Mouse (Mus musculus) cerebral cortex, adult 2 months (tissue): ENCODE data around the gene Cldn20.

ENCODE experiments used
- WGBS: fragments of 180-500 bp; shearing (Covaris S2); methylation state at CpG from one replicate; pipeline ENCODE4 v1.1.7; 2018; 5-methylcytosine and 5-hydroxymethylcytosine counted together

Gene Cldn20

DNA sequence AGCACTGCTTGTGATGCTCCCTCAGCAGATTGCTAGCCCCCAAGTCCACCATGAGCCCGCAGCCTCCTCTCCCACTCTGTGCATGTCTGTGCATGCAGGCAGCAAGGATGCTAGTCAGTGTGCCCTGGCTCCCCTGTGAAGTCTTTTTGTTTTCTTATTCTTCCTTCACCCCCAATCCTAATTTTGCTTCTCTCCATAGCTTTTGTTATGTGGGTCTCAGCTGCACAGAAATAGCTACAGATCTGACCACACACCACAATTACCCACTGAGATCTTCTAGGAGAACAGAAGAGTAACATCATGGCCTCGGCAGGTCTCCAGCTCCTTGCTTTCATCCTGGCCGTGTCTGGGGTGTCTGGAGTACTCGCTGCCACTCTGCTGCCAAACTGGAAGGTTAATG lies at the start of gene Cldn20:
Gene Cldn20 (plus strand): TSS at position 301 of the 400 bp plus-strand sequence.
- 81% methylated on average over 4 of the region's 4 CpGs for WGBS

DNA sequence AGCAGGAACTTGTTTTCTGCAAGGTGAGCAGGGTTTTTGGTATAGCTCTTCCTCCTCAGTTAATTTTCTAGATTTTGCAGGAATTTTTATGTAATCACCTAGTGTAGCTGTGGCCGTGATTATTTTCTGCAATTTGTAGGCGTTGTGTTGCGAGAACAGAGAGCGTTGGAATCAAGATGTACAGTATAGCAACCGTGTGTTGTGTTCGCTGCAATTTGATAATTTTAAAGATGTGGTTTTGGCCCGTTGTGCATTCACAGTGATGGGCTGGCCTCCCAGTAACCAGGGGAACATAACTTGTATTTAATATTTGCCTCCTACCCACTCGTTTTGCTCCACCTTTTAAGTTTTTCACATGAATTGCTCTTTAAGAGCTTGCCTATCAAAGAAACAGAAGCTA lies 49.3 kb upstream of the Cldn20 start:
- 50% methylated on average over 8 of the region's 8 CpGs for WGBS

DNA sequence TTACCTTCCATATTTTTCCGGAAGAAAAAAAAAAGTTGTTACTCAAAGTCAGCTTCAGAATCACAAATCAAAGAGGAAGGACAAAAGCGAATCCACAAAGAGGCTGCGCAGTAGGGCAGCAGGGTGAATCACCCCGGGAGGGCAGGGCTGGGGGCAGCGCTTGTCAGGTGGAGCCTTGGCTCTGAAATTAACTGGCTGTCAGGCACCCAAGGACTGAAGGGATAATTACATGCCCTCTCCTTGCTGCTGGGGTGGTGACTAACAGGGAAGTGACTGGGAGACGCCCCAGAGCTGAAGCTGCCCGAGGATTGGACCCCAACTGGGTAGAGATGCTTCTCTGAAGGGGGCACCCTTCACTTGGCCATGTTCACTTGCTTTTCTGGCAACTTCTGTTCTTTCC lies 46.5 kb upstream of the Cldn20 start:
- 56% methylated on average over 7 of the region's 7 CpGs for WGBS

DNA sequence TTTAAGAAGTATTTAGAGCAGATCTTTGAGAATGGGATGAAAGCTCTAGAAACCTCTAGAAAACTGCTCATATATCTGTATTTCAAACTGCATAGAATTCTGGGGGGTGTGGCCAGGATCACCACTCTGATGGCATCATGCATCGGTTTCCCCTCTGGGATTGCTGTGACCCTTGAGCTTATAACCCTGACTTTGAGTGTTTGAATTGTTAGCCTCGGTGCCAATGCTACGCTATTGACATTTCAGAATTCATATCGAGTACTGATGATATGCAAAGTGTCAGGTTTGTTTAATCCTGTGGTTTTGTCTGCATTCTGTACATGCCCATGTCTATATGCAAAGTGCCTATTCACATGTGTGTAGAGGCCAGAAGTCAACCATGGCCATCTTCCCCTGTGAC lies 45.1 kb upstream of the Cldn20 start:
- WGBS: 76% methylated on average over 4 of the region's 4 CpGs

DNA sequence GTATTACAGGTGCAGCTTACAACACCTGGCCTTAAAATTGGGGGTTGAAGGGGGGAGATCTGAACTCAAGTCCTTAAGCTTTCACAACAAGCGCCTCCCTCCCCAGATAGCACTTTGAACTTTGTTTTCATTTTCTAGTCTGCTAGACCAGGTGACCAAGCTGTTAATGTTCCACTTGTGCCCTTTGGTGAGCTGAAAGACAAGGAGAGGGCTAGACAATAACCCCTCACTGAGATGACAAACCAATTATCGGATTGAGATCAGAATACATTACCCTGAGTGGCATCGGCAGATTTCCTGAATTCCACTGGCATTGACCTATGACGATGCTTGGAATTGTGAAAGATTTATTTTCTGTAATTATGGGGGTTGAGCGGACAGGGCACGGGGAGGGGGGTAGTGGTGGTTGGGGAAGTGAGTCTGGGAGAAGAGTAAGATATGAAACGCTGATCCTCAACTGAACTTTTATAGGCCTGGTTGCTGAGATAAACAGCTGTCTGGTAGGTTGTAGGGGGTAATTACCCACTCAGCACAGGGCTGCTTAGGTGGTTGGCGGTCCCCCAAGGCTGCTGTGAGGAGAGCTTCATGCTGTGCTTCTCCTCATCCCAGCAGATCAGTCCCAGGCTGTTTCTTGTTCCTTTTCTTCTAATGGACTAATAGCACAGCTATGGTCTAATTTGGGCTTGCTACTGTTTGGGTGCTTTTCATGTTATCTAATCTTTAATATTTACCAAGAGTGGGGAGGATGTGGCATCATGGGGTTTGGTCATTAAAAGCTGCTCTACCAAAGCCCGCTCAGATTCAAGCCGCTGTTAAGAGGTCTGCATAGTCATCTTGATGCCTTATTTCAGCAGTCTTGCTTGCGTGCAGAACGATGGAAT lies 44.4 kb upstream of the Cldn20 start:
- 46% methylated on average over 12 of the region's 12 CpGs for WGBS

DNA sequence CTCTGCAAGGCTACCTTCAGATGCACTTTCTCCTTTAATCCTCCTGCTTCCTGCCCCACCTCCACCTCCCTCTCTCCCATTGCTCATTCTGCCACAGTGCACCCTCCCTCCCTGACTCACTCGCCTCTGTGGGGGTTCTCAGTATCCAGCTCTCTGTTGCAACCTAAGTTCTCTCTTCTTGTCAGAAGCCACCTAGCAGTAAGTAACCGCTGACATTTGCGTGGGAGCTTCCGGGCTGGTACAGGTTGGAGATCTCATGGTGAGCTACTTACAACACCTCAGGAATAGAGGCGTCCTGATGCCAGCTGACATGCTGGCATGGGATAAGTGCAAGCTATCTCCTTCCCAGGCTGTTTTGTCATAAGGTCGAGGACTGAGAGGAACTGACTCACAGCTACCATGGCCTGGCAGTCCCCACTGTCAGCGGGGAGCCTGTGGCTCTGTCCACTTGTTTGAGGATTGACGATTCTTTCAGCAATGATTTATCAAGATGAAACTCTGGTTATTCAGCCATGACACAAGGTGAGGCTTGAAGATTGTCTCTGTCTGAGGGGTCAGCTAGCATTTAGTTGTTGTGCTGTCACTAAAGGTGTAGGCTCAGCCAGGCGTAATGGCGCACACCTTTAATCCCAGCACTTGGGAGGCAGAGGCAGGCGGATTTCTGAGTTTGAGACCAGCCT lies 42.0 kb upstream of the Cldn20 start:
- WGBS: 70% methylated on average over 11 of the region's 11 CpGs

DNA sequence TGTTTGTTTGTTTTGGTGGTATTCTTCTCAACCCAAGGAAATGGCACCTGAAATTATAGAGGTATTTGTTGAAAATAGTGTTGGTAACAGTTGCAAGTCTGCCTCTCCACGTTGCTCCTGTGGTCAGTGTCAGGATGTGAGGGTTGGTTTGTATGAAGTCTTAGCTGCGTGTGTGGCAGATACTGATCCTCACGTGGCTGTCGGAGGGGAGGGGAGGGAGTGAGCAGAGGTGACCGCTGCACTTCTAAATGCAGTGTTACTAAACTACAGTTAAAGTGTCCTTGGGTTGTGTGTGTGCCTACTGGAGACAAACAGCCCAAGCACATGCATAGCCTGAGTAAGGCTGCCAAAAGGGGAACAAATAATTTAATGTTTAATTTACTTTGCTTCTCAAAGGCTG lies 41.3 kb upstream of the Cldn20 start:
- WGBS: 58% methylated on average over 5 of the region's 5 CpGs

DNA sequence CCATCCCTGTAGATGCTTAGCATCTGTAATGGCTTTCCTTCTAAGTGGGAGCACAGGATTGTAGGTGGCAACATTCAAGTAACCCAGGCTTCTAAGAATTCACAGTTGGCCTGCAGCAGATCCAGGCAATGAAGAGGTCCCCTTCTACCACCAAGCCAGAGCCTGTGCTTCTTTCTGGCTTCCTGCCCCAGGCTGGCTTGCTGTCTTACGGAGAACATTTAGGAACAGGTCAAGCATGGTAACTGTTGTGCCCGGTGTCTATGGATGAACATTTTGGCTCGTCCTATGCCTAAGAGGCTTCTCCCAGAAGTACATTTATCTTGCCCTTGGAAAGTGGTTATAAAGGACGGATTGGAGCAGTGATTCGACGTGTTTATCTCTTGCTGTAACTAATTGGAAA lies 40.7 kb upstream of the Cldn20 start:
- WGBS: 71% methylated on average over 6 of the region's 6 CpGs

DNA sequence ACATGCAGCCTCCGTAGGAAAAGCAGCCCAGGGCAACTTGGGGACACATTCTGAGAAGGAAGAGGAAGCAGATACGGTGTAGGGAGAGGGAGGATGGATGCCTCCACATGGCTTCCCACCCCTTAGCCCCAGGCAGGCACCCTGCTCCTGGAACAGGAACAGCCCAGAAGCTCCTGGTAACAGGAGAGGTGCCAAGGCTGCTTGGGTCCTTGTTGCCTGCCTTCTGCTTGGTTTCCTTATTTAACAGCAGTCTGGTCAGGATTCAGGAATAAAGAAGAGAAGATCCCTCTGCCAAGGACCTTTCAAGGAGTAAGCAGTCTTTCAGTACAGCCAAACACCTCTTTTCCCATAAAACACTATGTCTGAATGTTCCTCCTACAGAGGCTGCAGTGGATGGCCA lies 36.8 kb upstream of the Cldn20 start:
- WGBS: 40% methylated on average over 2 of the region's 2 CpGs

DNA sequence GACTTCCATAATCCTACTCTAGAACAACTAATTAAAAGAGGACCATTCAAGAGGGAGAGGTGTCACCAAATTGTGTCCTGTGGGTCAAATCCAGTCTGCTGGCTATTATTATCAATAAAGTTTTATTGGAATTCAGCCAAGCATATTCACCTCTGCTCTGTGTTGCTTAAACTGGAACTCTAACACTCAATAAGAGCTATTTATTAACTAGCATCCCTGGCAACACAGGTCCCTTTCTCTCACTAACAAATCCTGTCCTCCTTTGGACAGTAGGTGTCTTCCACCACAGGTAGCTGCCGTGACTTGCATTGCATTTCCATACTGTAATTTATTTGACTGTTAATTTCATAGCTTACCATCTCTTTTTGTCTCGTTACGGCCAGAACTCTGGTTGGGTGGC lies 36.3 kb upstream of the Cldn20 start:
- WGBS: 62% methylated on average over 3 of the region's 3 CpGs

DNA sequence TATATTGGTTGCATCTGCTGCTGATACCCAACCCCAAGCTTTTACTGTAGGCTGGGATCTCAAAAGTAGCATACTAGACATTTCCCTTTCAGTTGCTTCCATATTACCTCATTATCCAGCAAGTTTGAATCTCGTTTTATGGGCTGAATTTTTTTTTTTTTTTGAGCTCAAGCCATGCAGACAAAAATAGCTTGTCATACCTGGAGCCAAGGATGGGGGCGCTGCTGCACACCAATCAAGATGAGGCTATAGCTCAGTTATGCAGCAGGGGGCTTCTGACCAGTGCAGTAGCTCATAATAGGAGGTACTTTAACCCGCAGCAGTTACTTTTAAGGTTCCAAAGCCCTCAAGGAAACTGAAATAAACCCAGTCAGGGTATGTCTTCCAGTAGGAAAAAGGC lies 34.3 kb upstream of the Cldn20 start:
- WGBS: 18% methylated on average over 3 of the region's 3 CpGs

DNA sequence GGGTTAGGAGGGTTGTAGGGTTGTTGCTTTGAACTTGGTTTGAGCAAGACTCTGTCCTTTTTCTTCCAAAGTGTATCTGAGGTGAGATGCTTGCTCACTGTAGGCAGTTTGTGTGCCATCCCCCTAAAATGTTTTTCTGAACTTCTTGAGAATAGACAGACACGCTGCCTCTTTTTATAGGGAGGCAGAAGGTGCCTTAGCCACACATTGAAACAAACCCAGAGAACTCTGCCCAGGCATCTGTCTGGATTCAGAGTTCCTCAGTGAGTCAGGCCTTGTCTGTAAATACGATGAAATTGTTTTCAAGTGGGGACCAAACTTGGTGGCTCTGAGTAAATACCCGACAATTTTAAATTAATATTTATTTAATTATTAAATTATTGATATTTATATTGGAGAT lies 33.8 kb upstream of the Cldn20 start:
- 56% methylated on average over 3 of the region's 3 CpGs for WGBS

DNA sequence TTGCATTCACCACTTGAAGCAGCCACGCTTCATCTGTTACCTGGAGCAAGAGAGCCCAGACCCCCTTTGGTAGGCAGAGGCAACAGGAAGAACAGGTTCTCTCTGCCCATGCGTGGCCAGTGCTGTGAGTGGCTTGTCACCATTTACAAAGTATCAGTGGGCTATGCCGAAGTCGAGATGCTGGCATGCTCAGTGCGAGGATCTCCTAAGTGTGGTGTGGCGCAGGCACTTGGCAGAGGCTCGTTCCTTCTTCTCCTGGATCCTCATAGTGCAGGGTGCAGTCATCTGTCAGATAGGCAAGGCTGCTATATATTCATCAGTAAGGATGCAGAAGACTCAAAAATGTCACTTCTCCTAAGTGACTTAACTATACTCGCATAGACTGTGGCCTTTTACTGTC lies 32.9 kb upstream of the Cldn20 start:
- WGBS: 60% methylated on average over 8 of the region's 8 CpGs

DNA sequence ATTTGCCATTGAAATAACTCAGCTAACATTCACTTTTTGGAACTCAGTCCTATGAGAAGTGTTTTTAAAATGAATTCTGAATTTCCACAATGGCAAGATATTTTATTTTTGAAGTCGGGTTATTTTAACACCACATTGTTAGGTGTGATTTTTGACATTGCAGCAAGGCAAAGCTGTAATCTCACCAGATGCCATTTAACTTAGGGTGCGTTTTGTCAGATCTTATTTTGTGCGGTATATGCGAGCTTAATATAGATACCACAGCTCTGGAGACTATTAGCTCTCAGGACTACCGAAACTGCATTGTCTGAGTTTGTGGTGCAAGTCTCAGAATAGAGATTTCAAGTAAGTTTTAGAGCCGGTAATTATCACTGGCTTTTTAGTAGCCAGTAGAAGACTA lies 32.3 kb upstream of the Cldn20 start:
- 52% methylated on average over 6 of the region's 6 CpGs for WGBS

DNA sequence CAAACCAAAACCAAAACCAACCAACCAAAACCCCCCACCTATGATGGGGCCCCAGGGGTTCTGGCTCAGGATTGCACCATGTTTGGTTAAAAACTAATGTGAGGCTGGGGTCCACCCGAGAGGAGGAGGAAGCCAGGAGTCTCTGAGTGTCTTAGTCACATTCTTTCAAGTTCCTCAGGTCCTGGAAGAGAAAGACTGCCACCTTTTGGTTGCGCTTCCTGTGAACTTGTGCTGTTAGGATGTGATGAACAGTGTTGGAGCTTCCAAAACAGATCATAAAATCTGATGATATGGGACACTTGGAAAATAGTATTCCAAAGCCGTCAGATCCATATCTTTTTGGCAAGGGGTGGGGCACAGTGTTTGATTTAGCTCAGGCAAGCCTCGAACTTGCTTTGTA lies 31.4 kb upstream of the Cldn20 start:
- WGBS: 69% methylated on average over 4 of the region's 4 CpGs

DNA sequence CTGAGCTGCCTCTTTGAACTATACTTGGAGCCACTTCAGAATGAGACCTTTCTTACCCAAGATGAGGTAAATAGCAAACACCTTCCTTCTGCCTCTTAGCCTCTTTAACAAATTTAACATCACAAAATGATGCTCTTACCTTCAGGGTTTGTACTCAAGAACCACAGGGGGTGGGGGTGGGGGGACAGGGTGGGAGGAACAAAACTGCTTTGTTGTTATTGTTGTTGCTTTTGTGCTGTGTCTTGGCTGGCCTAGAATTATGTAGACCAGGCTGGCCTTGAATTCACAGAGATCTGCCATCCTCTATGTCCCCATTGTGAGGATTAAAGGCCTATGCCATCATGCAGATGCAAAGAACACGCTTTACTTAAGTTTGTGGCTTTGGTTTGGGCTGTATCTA lies 26.6 kb upstream of the Cldn20 start:
- 89% methylated on average over 1 of the region's 1 CpGs for WGBS

DNA sequence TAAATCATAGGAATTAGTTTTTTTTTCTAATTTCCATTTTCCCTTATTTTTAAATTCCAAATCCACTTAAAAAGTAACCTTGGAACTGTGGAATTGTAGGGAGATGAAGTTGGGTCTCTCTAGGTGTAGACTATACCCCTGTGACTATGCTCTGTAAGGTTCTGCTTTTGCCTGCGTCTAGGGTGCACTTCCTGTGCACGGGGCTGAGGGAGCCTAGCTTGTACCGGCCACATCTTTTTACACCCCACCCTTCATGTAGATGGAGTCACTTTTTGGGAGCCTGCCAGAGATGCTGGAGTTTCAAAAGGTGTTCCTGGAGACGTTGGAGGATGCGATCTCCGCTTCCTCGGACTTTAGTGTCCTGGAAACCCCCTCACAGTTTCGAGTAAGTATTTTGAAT lies 25.8 kb upstream of the Cldn20 start:
- 52% methylated on average over 8 of the region's 8 CpGs for WGBS

DNA sequence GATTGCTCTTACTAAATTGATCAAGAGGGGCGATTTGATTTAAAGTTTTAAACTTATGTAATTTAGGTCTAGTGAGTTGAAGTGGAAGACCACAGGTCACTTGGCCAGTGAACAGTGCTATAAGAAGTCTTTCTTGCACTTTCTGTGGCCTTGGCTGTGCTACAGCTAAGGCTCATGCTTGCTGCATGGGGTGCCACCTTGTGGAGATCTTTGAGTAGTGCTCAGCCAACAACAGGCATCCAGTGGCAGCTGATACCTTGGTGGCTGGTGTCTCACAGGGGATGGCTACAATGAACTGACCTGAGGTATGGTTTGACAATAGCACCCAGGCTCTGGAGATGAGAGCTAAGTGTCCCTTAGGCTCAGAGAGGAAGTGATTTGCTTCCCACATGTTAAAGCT lies 22.5 kb upstream of the Cldn20 start:
- WGBS: 20% methylated on average over 1 of the region's 1 CpGs

DNA sequence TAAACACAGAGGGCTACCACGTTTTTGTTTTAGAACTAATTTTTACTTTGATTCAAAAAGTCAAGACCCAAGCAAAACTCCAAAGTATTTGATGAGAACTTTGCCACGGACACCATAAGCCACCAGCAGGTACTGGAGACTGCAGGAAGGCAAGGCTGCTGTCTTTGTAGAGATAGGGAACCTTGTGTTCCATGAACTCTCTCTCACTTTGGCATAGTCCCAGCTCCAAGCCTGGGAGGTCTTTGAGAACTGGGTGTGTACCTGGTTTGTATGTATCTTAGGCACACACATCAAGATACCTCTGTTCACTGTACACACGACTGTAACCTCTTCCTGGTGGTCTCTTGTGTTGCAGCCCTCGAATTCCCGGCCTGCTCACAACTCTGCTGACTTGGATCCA lies 18.0 kb upstream of the Cldn20 start:
- WGBS: 87% methylated on average over 5 of the region's 5 CpGs

DNA sequence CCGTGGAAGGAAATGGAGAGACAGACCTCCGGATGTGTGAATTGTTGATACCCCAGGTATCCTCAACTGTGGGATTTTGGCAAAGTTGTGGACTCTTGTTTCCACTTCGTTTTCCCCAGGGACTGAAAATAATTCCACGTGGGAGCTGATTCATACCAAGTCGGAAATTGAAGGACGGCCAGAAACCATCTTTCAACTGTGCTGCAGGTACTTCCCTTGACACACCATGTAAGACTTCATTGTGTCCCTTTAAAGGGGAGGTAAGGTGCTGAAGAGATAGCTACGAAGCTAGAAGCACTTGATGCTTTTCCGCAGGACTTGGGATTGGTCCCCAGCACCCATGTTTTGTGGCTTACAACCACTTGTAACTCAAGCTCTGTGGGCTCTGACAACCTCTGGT lies 16.5 kb upstream of the Cldn20 start:
- WGBS: 75% methylated on average over 8 of the region's 8 CpGs

DNA sequence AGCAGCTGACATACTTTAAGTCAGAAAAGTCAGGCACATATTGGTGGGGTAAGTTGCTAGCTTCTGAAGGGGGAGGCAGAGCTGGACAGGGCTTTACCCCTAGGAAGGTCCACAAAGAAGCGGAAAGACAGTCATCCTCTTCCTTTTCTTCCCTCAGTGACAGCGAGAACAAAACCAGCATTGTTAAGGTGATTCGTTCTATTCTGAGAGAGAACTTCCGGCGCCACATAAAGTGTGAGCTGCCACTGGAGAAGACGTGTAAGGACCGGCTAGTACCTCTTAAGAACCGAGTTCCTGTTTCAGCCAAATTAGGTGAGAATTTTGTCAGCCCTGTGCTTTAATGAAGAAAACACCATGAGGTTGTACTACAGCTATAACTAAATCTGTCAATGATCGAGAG lies 15.9 kb upstream of the Cldn20 start:
- WGBS: 64% methylated on average over 9 of the region's 9 CpGs

DNA sequence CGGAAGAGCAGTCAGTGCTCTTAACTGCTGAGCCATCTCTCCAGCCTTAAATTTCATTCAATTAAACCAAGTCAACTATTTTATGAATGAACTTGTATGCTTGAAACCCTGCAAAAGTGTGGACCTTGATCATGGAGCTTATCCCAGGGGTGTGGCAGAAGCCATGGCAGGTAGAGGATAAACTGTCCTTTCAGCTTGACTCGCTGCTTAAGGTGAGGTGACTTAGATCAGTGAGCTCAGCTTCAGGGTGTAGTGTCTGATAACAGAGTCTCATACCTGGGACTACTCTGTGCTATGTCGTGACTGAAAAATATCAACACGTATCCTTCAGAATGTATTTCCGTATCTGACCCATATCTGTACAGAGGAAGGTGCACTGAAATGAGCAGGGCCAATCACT lies 12.0 kb upstream of the Cldn20 start:
- WGBS: 88% methylated on average over 5 of the region's 5 CpGs

DNA sequence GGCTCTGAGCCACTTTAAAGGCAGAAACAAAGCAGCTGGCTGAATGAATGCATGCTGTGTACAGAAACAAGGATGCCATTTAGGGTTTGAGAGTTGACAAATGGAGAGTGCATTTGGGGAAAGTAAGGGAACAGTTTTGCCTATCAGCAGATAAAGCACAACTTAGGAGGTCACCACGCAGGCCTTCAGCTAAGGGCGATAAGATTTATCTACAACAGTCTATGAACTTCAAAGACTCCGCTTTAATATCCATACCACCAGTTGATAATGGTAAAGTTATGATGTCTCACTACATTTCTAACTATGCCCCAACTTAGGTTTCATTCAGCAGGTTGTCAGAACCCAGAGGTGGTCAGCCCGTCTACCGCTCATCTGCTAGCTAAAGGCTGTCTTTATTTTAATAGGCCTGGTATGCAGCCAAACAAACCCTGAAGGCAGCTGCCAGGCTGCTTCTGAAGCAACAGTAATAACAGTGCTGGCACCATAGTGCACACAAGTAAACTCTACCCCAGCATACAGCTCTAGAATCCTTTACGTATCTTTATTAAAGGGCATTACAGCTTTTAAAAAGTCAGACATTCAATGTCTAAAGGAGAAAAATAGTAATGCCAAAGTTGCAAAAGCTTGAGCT lies 4.4 kb upstream of the Cldn20 start:
- WGBS: 70% methylated on average over 6 of the region's 6 CpGs
